Mouse (Mus musculus) limb, embryonic 10.5 days (tissue): ENCODE measurements around the gene Lrrc59. TPM values are rescaled to one million over a fixed set of nuclear protein-coding genes. Genes with fewer than 3 reads are reported as not detected.
A peak's percentile ranks its signal among the peaks of the same experiment; 100 is the strongest.

ENCODE experiments used
- DNase-seq: peaks from one replicate; pipeline ENCODE4 v3.0.0-alpha.2; 2017; ENCODE audit warnings: low spot score
- H3K27ac ChIP-seq: fragments of 300-500 bp; sonication (generic); 2 replicates; pipeline ENCODE4 v1.5.1; 2016; ENCODE audit warnings: mild to moderate bottlenecking
- H3K27me3 ChIP-seq: fragments of 300-500 bp; sonication (generic); 2 replicates; pipeline ENCODE4 v1.6.1; 2016; ENCODE audit warnings: low read depth, mild to moderate bottlenecking; ENCODE audit not compliant: poor library complexity, severe bottlenecking
- H3K36me3 ChIP-seq: fragments of 300-500 bp; sonication (generic); 2 replicates; pipeline ENCODE4 v1.6.1; 2016; ENCODE audit warnings: mild to moderate bottlenecking, moderate library complexity
- H3K4me1 ChIP-seq: fragments of 300-500 bp; sonication (generic); 2 replicates; pipeline ENCODE4 v1.6.1; 2016
- H3K4me3 ChIP-seq: fragments of 300-500 bp; sonication (generic); 2 replicates; pipeline ENCODE4 v1.5.1; 2016; ENCODE audit warnings: mild to moderate bottlenecking, moderate library complexity
- H3K9me3 ChIP-seq: fragments of 300-500 bp; sonication (generic); replicated peaks from 2 replicates; pipeline ENCODE4 v1.6.1; 2016; ENCODE audit warnings: mild to moderate bottlenecking
- WGBS: fragments of 180-500 bp; shearing (Covaris S2); methylation state at CpG from one replicate; pipeline ENCODE4 v1.1.7; 2016; 5-methylcytosine and 5-hydroxymethylcytosine counted together
- polyA plus RNA-seq: library from polyadenylated mRNA; unstranded; fragments of >200 nt; fragmentation: Nextera tagmentation; extraction: Ambion mirVana; gene quantifications from 2 replicates; pipeline ENCODE4 v1.2.1, GENCODE M21; 2016

Lrrc59 gene
- 274 and 301 TPM in 2 replicates for polyA plus RNA-seq

DNA sequence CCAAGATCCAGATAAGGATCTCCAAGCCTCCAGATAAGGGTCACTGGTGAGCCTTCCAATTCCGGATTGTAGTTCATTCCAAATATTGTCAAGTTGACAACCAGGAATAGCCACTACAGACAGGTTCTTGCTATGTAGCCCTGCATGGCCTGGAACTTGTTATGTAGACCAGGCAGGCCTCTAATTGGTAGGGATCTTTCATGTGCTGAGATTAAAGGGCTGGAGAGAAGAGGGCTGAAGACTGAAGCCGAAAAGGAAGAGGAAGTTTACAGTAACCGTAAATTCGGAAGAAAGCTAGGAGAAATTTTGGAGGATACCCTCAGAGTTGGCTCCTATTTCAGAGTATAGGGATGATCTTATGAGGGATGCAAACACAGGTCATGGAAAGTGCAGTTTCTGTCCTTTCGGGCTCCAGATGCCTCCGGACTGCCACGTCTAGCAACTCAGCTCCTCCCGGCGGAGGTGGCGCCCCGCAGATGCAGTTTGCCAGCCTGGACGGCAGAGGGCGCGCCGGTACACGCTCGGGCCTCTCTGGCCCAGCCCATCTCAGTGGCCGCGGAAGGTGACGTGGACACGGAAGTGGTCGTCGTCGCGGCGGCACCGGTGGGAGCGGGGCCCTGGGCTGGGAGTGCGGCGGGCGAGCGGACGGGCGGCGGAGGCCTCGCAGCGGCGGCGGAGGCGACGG, at the start of gene Lrrc59:
TSS of gene Lrrc59 (plus strand) at position 569 of the 685 bp plus-strand sequence.
- Histone ChIP-seq H3K4me1 (peaks cover 15% of the 10 kb centered on the region), H3K27me3 (no peaks in the 10 kb centered on the region), H3K4me3 (peak within 1 kb of the TSS; percentile 95), H3K36me3 (peaks cover 32% of the 10 kb centered on the region), H3K27ac (peak within 1 kb of the TSS; percentile 89), H3K9me3 (no peaks in the 10 kb centered on the region)
- peak; percentile 99 for DNase-seq
- 6% methylated on average over 36 of the region's 41 CpGs for WGBS

GRCm38 (mm10) chr11:94580111-94580740, 49.3 kb upstream of the Lrrc59 start:
- Histone ChIP-seq H3K27ac (no peak overlapping the region), H3K4me1 (0 out of 2 replicates have a peak, but pooled peaks cover 3% of the 10 kb centered on the region), H3K27me3 (no peaks in the 10 kb centered on the region), H3K36me3 (peaks cover 15% of the 10 kb centered on the region), H3K9me3 (no peaks in the 10 kb centered on the region), H3K4me3 (no peak overlapping the region)
- WGBS, result 97% methylated on average over 5 of the region's 5 CpGs
- no peak for DNase-seq

- WGBS, result 94% methylated on average over 9 of the region's 9 CpGs
- no peak for DNase-seq
- Histone ChIP-seq H3K9me3 (no peaks in the 10 kb centered on the region), H3K27ac (no peak overlapping the region), H3K36me3 (peaks cover 12% of the 10 kb centered on the region; the same call in 1 of the 2 replicates), H3K4me1 (peaks cover 3% of the 10 kb centered on the region; the same call in 1 of the 2 replicates), H3K4me3 (no peak overlapping the region), H3K27me3 (no peaks in the 10 kb centered on the region)
Observed at GRCm38 (mm10) chr11:94585091-94585490, 44.5 kb upstream of the Lrrc59 start.

GRCm38 (mm10) chr11:94587511-94587910, 42.1 kb upstream of the Lrrc59 start:
- peaks cover 26% of the 10 kb centered on the region; the same call in 1 of the 2 replicates for H3K36me3 ChIP-seq
- no peak overlapping the region for H3K27ac ChIP-seq
- no peaks in the 10 kb centered on the region for H3K9me3 ChIP-seq
- no peaks in the 10 kb centered on the region for H3K27me3 ChIP-seq
- DNase-seq, result no peak
- WGBS, result 81% methylated on average over 6 of the region's 6 CpGs
- no peak overlapping the region for H3K4me3 ChIP-seq
- peaks cover 15% of the 10 kb centered on the region for H3K4me1 ChIP-seq

- 72% methylated on average over 7 of the region's 7 CpGs for WGBS
- Histone ChIP-seq H3K4me1 (peaks cover 19% of the 10 kb centered on the region), H3K27me3 (no peaks in the 10 kb centered on the region), H3K27ac (no peak overlapping the region), H3K36me3 (peaks cover 43% of the 10 kb centered on the region), H3K9me3 (no peaks in the 10 kb centered on the region), H3K4me3 (no peak overlapping the region)
- no peak for DNase-seq
Observed at GRCm38 (mm10) chr11:94596311-94596852, 33.2 kb upstream of the Lrrc59 start.

- 94% methylated on average over 4 of the region's 4 CpGs for WGBS
- no peak overlapping the region for H3K27ac ChIP-seq
- H3K4me3 ChIP-seq, result no peak overlapping the region
- no peaks in the 10 kb centered on the region for H3K9me3 ChIP-seq
- no peak for DNase-seq
- no peaks in the 10 kb centered on the region for H3K27me3 ChIP-seq
- peaks cover 24% of the 10 kb centered on the region for H3K4me1 ChIP-seq
- H3K36me3 ChIP-seq, result peaks cover 36% of the 10 kb centered on the region
Observed at GRCm38 (mm10) chr11:94597319-94597718, 32.2 kb upstream of the Lrrc59 start.

- Histone ChIP-seq H3K9me3 (no peaks in the 10 kb centered on the region), H3K4me3 (no peak overlapping the region), H3K4me1 (peaks cover 27% of the 10 kb centered on the region), H3K27me3 (no peaks in the 10 kb centered on the region), H3K36me3 (peaks cover 34% of the 10 kb centered on the region), H3K27ac (0 out of 2 replicates have a peak overlapping the region, but pooled peaks have one; percentile 10)
- no peak for DNase-seq
- WGBS, result 78% methylated on average over 6 of the region's 6 CpGs
Observed at GRCm38 (mm10) chr11:94598437-94599120, 31.0 kb upstream of the Lrrc59 start.

- Histone ChIP-seq H3K27me3 (no peaks in the 10 kb centered on the region), H3K4me3 (peak overlapping the region; percentile 64), H3K4me1 (peaks cover 27% of the 10 kb centered on the region), H3K9me3 (no peaks in the 10 kb centered on the region), H3K36me3 (peaks cover 20% of the 10 kb centered on the region), H3K27ac (peak overlapping the region; percentile 89; the same call in 1 of the 2 replicates)
- WGBS, result 92% methylated on average over 7 of the region's 7 CpGs
- no peak for DNase-seq
Observed at GRCm38 (mm10) chr11:94600447-94600846, 29.1 kb upstream of the Lrrc59 start.

DNA sequence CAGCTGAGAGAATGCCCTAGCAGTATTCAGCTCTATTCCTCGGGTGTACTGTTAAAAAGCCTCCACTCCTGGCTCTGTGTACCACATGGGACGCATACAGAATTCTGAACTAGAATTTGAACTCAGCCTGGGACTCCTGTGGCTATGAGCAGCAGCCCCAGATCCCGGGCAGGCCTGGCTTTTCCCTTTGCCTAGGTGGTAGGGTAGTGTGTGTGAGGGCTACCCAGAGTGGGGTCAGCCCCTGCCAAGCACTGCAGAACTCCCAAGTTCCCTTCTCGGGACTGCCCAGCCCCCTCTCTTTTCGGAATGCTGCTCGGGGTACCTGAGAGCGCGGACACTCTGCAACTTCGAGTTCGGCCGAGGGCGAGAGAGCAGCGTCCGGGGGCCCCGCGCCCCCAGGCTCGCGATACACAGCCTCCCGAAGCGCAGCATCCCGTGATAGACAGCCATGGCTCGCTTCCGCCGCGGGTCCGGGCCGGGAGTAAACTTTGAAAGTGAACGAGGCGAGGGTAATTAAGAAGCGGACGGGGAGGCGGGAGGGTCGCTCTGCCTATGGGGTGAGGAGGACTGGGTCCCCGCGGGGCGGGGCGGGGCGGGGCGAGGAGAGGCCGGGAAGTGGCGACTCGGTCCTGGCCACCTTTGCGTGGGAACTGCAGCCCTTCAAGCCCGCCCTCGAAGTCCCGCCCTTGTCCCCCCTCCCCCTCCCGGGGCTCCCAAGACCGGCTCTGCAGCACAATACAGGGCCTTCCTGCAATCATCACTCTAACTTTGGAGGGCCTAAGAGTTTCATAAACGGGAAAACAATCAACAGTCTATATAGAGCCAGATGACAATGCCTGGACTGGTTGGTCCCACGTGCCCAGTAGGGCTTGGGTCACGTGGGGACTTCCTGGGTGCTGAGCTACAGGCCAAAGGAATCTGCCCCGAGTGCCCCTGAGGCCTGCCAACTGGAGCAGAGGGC, 28.0 kb upstream of the Lrrc59 start, which contains the start of gene Acsf2:
TSS of gene Acsf2 (minus strand) at position 551 of the 961 bp plus-strand sequence.
- H3K4me1 ChIP-seq, result peaks cover 27% of the 10 kb centered on the region
- peak; percentile 94 for DNase-seq
- no peaks in the 10 kb centered on the region for H3K9me3 ChIP-seq
- H3K27ac ChIP-seq, result peak within 1 kb of the TSS; percentile 89
- peaks cover 11% of the 10 kb centered on the region for H3K36me3 ChIP-seq
- WGBS, result 2% methylated on average over 52 of the region's 52 CpGs
- no peaks in the 10 kb centered on the region for H3K27me3 ChIP-seq
- peak within 1 kb of the TSS; percentile 64 for H3K4me3 ChIP-seq

DNA sequence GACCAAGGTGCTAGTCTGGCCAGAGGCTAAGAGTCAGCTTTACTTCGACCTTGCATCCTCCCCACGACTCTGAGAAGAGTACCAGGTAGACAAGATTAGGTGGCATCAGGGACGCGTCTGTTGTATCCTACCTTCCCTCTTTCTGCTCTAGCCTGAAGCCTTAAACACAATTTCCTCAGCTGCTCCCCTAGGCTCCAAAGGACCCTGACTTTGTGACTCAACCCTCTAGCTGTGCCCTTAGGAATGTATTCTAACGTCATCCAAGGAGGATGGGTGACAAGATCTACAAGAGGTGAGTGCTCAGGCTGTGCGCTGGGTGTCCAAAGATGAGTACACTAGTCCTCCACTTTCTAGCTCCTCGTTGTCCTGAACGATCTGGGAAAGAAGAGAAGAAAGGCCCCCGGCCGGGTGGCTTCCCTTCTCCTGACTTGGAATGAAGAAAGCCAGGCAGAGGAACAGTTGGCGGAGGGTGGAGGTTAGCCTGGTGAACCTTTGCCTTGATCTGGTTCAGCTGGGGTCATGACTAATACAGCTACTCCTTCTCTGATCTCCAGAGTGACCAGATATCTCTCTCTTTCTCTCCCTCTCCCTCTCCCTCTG, 27.1 kb upstream of the Lrrc59 start:
- DNase-seq, result no peak
- H3K4me3 ChIP-seq, result peak overlapping the region; percentile 64
- H3K36me3 ChIP-seq, result peaks cover 4% of the 10 kb centered on the region
- no peaks in the 10 kb centered on the region for H3K9me3 ChIP-seq
- 62% methylated on average over 11 of the region's 11 CpGs for WGBS
- H3K27ac ChIP-seq, result peak overlapping the region; percentile 89
- peaks cover 27% of the 10 kb centered on the region for H3K4me1 ChIP-seq
- H3K27me3 ChIP-seq, result no peaks in the 10 kb centered on the region

DNA sequence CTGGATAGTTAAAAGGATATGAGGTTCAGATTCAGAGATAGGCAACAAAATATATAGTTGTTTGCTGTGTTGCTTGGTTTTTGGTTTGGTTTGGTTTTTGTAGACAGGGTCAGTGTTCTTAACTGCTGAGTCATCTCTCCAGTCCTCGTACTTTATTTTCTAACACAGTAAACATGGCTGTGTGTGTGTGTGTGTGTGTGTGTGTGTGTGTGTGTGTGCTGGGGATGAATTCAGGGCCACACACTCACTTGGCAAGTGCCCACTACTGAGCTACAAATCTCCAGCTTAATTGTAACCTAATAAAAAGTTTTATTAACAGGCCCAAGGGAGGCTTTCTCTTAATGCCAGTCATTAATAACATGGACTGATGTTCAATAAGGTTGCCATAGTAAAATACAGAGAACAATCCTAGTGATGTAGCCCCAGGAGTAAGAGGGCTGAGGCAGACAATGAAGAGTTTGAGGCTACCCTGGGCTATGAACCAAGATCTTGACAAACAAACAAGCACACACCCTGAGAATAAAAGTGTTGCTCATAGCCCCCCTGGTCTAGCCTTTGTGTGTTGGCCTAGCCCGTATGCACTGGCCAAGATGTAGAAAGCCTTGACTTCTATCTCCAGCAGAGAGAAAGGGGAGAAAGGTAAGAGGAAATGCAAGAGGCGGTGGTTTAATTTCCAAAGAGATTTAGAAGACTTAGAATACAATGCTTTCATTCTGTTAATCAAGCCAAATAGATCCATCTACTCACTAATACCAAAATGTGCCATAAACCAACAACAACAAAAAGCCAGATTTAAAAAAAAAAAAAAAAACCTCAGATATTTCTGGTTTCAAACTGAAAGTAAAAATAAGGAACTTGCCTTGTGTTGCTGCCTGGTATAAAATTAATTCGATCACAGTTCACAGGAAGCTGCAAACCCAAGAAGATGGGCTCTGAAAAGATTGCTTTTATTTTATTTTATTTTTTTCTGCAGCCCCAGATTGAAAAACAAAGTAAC, 18.5 kb upstream of the Lrrc59 start:
- Histone ChIP-seq H3K36me3 (no peaks in the 10 kb centered on the region), H3K4me3 (no peak overlapping the region), H3K4me1 (no peaks in the 10 kb centered on the region), H3K27me3 (no peaks in the 10 kb centered on the region), H3K27ac (no peak overlapping the region), H3K9me3 (no peaks in the 10 kb centered on the region)
- no peak for DNase-seq
- WGBS, result 79% methylated on average over 4 of the region's 4 CpGs
